Mouse (Mus musculus) cerebellum, adult (tissue): ENCODE data around the gene Agbl5.
A peak's percentile ranks its signal among the peaks of the same experiment; 100 is the strongest.
"Not testable (repeated sequence)": the region's sequence is repeated elsewhere in the genome, so short reads cannot be mapped to it uniquely, and the experiment has no call there.

Experiments
- ATAC-seq: cut with Nextera tagmentation; 2 replicates; pipeline ENCODE4 v1.9.2; 2017; ENCODE audit warnings: mild to moderate bottlenecking, moderate library complexity, mixed read lengths; ENCODE audit not compliant: insufficient number of reproducible peaks, low FRiP score, low TSS enrichment

Gene Agbl5

GRCm38 (mm10) chr5:30888337-30889087, at the start of gene Agbl5:
Gene Agbl5, plus strand, starts transcription at chr5:30888694.
- peak; percentile 46 for ATAC-seq

- no peak for ATAC-seq
Observed at GRCm38 (mm10) chr5:30839731-30840130, 48.8 kb upstream of the Agbl5 start.

GRCm38 (mm10) chr5:30841896-30842295, 46.6 kb upstream of the Agbl5 start:
- ATAC-seq, result no peak

GRCm38 (mm10) chr5:30849891-30850555, 38.5 kb upstream of the Agbl5 start:
- ATAC-seq, result no peak

GRCm38 (mm10) chr5:30850556-30850925, 38.0 kb upstream of the Agbl5 start:
- no peak for ATAC-seq

GRCm38 (mm10) chr5:30853522-30853921, 35.0 kb upstream of the Agbl5 start:
- ATAC-seq, result no peak

- no peak for ATAC-seq
Observed at GRCm38 (mm10) chr5:30855674-30856073, 32.8 kb upstream of the Agbl5 start.

GRCm38 (mm10) chr5:30856124-30856523, 32.4 kb upstream of the Agbl5 start:
- ATAC-seq, result no peak

- no peak for ATAC-seq
Observed at GRCm38 (mm10) chr5:30863852-30864251, 24.6 kb upstream of the Agbl5 start.

- no peak for ATAC-seq
Observed at GRCm38 (mm10) chr5:30864322-30864721, 24.2 kb upstream of the Agbl5 start.

GRCm38 (mm10) chr5:30866871-30867270, 21.6 kb upstream of the Agbl5 start:
- no peak for ATAC-seq

- ATAC-seq, result no peak
Observed at GRCm38 (mm10) chr5:30867712-30868111, 20.8 kb upstream of the Agbl5 start, which contains the start of gene Tmem214. Gene Tmem214, plus strand, starts transcription at chr5:30868012.

GRCm38 (mm10) chr5:30868981-30869380, 19.5 kb upstream of the Agbl5 start:
- no peak for ATAC-seq

GRCm38 (mm10) chr5:30869405-30870130, 18.9 kb upstream of the Agbl5 start:
- ATAC-seq, result peak; percentile 89

GRCm38 (mm10) chr5:30870131-30870406, 18.4 kb upstream of the Agbl5 start:
- ATAC-seq, result no peak

- ATAC-seq, result no peak
Observed at GRCm38 (mm10) chr5:30872574-30872973, 15.9 kb upstream of the Agbl5 start.

- ATAC-seq, result no peak
Observed at GRCm38 (mm10) chr5:30874365-30874764, 14.1 kb upstream of the Agbl5 start.

GRCm38 (mm10) chr5:30878616-30879015, 9.9 kb upstream of the Agbl5 start:
- no peak for ATAC-seq

GRCm38 (mm10) chr5:30879347-30879943, 9.0 kb upstream of the Agbl5 start:
- ATAC-seq, result no peak

- not testable (repeated sequence) for ATAC-seq
Observed at GRCm38 (mm10) chr5:30881839-30882238, 6.7 kb upstream of the Agbl5 start.

- no peak for ATAC-seq
Observed at GRCm38 (mm10) chr5:30886209-30886608, 2.3 kb upstream of the Agbl5 start.
